Mouse (Mus musculus) liver, embryonic 14.5 days (tissue): ENCODE data around the gene Accsl. TPM values are rescaled to one million over a fixed set of nuclear protein-coding genes. Genes with fewer than 3 reads are reported as not detected.

Source experiments
- ATAC-seq: fragments of 200-750 bp; cut with Nextera tagmentation; 2 replicates; pipeline ENCODE4 v1.8.0; 2017; ENCODE audit warnings: moderate number of reproducible peaks, mild to moderate bottlenecking, moderate library complexity; ENCODE audit not compliant: insufficient read depth
- DNase-seq, 3 experiments: peaks; one replicate each; pipeline ENCODE4 v3.0.0-alpha.2; 2012 to 2013; ENCODE audit warnings: low read depth in 3 of 3, low spot score in 3 of 3
- H3K27ac ChIP-seq: fragments of 300-500 bp; sonication (generic); 2 replicates; pipeline ENCODE4 v1.5.1; 2014; ENCODE audit warnings: moderate library complexity, mild to moderate bottlenecking, control low read depth, inconsistent platforms
- H3K27me3 ChIP-seq: fragments of 300-500 bp; sonication (generic); 2 replicates; pipeline ENCODE4 v1.6.1; 2014; ENCODE audit warnings: mild to moderate bottlenecking, low read length, moderate library complexity; ENCODE audit not compliant: control insufficient read depth, insufficient read depth
- H3K36me3 ChIP-seq: fragments of 300-500 bp; sonication (generic); replicated peaks from 2 replicates; pipeline ENCODE4 v1.6.1; 2014; ENCODE audit warnings: low read depth; ENCODE audit not compliant: control insufficient read depth, insufficient read depth
- H3K4me1 ChIP-seq, 2 experiments: fragments of 200-500 bp in 1 of 2; fragments of 300-500 bp in 1 of 2; sonication (generic) in 1 of 2; replicated peaks; 2 replicates each; pipeline ENCODE4 v1.6.1; 2012 to 2014; ENCODE audit warnings: antibody characterized with exemption in 1 of 2, inconsistent platforms in 1 of 2, low read length in 1 of 2; ENCODE audit not compliant: control insufficient read depth in 2 of 2, insufficient read depth in 2 of 2
- H3K4me2 ChIP-seq: fragments of 300-500 bp; sonication (generic); 2 replicates; pipeline ENCODE4 v1.6.1; 2014; ENCODE audit warnings: low read depth, mild to moderate bottlenecking, control low read depth, moderate library complexity
- H3K4me3 ChIP-seq, 2 experiments: fragments of 200-500 bp in 1 of 2; fragments of 300-500 bp in 1 of 2; sonication (generic) in 1 of 2; 2 replicates each; pipeline ENCODE4 v1.5.1; 2012 to 2014; ENCODE audit warnings: low read depth in 2 of 2, low read length in 2 of 2, mild to moderate bottlenecking in 2 of 2, control low read depth in 1 of 2, inconsistent platforms in 1 of 2, moderate library complexity in 1 of 2; ENCODE audit not compliant: insufficient read depth in 1 of 2
- H3K9ac ChIP-seq: fragments of 300-500 bp; sonication (generic); replicated peaks from 2 replicates; pipeline ENCODE4 v1.6.1; 2014; ENCODE audit warnings: mild to moderate bottlenecking, control low read depth, moderate library complexity
- H3K9me3 ChIP-seq: fragments of 300-500 bp; sonication (generic); 2 replicates; pipeline ENCODE4 v1.6.1; 2016; ENCODE audit warnings: low read length, mixed read lengths; ENCODE audit not compliant: control insufficient read depth
- CTCF ChIP-seq: IDR thresholded peaks from 2 replicates; pipeline ENCODE4 v1.5.1; 2016; ENCODE audit warnings: antibody characterized with exemption, low read depth, control low read depth
- EP300 ChIP-seq: IDR thresholded peaks from 2 replicates; pipeline ENCODE4 v1.6.1; 2016; ENCODE audit warnings: antibody characterized with exemption, low read depth
- WGBS: fragments of 180-500 bp; shearing (Covaris S2); extraction: QIAGEN DNeasy Blood & Tissue Kit; methylation state at CpG from one replicate; pipeline ENCODE4 v1.1.7; 2014; ENCODE audit not compliant: insufficient replicate concordance; 5-methylcytosine and 5-hydroxymethylcytosine counted together
- polyA plus RNA-seq, 2 experiments: library from polyadenylated mRNA; depleted of rRNA in 1 of 2; stranded (reverse) in 1 of 2; unstranded in 1 of 2; fragments of >200 nt; fragmentation: Nextera tagmentation in 1 of 2; extraction: Ambion mirVana in 1 of 2; gene quantifications; 2 replicates each; pipeline versions ENCODE4 v1.2.1 to v1.2.3; 2012 to 2014

Accsl gene
- polyA plus RNA-seq, 2 experiments, result 0.02 TPM; not detected in 1

DNA sequence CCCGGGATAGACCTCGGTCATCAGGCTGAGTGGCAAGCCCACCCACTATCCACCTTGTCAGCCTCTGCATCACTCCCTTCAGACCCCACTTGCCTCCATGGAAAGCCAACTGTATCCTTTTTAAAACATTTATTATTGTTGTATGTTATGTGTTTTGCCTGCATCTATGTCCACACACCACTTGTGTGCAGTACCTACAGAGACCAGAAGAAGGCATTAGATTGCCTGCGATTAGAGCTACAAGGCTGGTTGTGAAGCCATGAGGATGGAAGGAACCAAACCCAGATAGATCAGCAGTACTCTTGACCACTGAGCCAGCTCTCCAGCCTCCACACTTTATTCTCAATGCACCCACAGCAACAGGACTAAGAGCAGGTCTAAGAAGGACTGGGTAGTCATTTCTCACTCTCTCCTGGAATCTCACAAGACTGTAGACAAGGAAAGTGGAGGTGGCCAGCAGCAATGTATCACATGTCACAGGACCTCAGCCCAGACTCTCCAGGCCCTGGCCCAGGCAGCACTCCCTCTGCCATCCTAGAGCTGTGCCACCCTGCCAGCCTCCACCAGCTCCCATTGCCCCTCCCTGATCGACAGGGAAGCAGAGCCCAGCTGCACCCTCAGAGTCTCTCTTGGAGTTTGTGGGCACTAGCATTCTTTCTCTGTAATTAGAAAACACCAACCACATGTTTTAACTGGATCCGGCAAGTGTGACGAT is 62.3 kb downstream of the Accsl start:
- H3K9me3 ChIP-seq, result no peaks in the 10 kb centered on the region
- no peak overlapping the region for H3K4me3 ChIP-seq
- WGBS, result 82% methylated on average over 6 of the region's 6 CpGs
- H3K27ac ChIP-seq, result no peak overlapping the region
- no peak overlapping the region for H3K9ac ChIP-seq
- TF ChIP-seq CTCF, result 0 out of 2 replicates have a peak, but pooled peaks have one; percentile 18
- no peak for TF ChIP-seq EP300
- ATAC-seq (no peak), DNase-seq (no peak)
- H3K4me2 ChIP-seq, result no peak overlapping the region
- peaks cover 5% of the 10 kb centered on the region; the same call in 1 of the 2 replicates for H3K36me3 ChIP-seq
- 0 out of 4 replicates have a peak, but pooled peaks cover 0 to 3% of the 10 kb centered on the region in 2 experiments for H3K4me1 ChIP-seq
- no peaks in the 10 kb centered on the region for H3K27me3 ChIP-seq

DNA sequence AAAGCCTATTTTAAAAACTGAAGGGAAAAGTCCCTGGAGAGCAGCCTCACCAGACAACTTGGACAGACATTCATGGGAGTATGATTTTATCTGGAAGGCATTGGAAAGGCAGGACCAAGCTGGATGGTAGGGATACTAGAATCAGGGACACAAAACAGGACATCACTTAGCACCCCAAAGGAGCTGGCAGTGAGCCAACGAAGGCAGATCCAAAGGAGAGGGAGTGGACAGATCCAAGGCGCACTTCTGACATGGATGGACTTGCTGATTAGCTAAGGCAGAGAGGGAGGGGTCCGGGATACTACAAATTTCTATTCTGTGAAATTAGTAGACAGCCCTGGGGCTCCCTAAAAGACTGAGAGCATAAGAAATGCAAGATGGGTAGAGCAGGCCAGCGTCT is 63.4 kb downstream of the Accsl start:
- Histone ChIP-seq H3K4me3 (no peak overlapping the region), H3K4me1 (0 out of 4 replicates have a peak, but pooled peaks cover 0 to 3% of the 10 kb centered on the region in 2 experiments), H3K27ac (no peak overlapping the region), H3K4me2 (no peak overlapping the region), H3K9me3 (no peaks in the 10 kb centered on the region), H3K27me3 (no peaks in the 10 kb centered on the region), H3K9ac (no peak overlapping the region), H3K36me3 (peaks cover 3% of the 10 kb centered on the region; the same call in 1 of the 2 replicates)
- ATAC-seq (no peak), DNase-seq (no peak)
- TF ChIP-seq CTCF (no peak), EP300 (no peak)
- WGBS, result 75% methylated on average over 4 of the region's 4 CpGs

Other genes with a start within 250 kb of the Accsl start
- gene Alx4, start 226.8 kb downstream of the Accsl start, polyA plus RNA-seq (2012; rRNA removed), result 0.02 and 0.03 TPM in 2 replicates
- gene Alx4, start 226.8 kb downstream of the Accsl start, polyA plus RNA-seq (2014; fragmentation: Nextera tagmentation; extraction: Ambion mirVana), result not detected in 2 replicates
- 9.7 and 10.9 TPM in 2 replicates for gene Ext2, start 46.6 kb downstream of the Accsl start, polyA plus RNA-seq (2012; rRNA removed)
- gene Ext2, start 46.6 kb downstream of the Accsl start, polyA plus RNA-seq (2014; fragmentation: Nextera tagmentation; extraction: Ambion mirVana), result 22.1 and 26.1 TPM in 2 replicates
- 1.5 and 1.9 TPM in 2 replicates for gene Accs, start 19.2 kb downstream of the Accsl start, polyA plus RNA-seq (2012; rRNA removed)
- gene Accs, start 19.2 kb downstream of the Accsl start, polyA plus RNA-seq (2014; fragmentation: Nextera tagmentation; extraction: Ambion mirVana), result 0.88 and 1.4 TPM in 2 replicates
- 2.2 and 3.0 TPM in 2 replicates for gene Gm13889, start 88.0 kb upstream of the Accsl start, polyA plus RNA-seq (2012; rRNA removed)
- gene Gm13889, start 88.0 kb upstream of the Accsl start, polyA plus RNA-seq (2014; fragmentation: Nextera tagmentation; extraction: Ambion mirVana), result 1.7 and 2.3 TPM in 2 replicates
- not detected in 2 replicates for gene Gm27027, start 127.2 kb upstream of the Accsl start, polyA plus RNA-seq (2012; rRNA removed)
- not detected in 2 replicates for gene Gm27027, start 127.2 kb upstream of the Accsl start, polyA plus RNA-seq (2014; fragmentation: Nextera tagmentation; extraction: Ambion mirVana)
- 16.6 and 21.4 TPM in 2 replicates for gene Alkbh3, start 141.7 kb upstream of the Accsl start, polyA plus RNA-seq (2012; rRNA removed)
- 27.3 and 32.1 TPM in 2 replicates for gene Alkbh3, start 141.7 kb upstream of the Accsl start, polyA plus RNA-seq (2014; fragmentation: Nextera tagmentation; extraction: Ambion mirVana)